Mouse (Mus musculus) liver, embryonic 14.5 days (tissue): ENCODE measurements around the gene Gm32742.

Experiments used
- CTCF ChIP-seq: IDR thresholded peaks from 2 replicates; pipeline ENCODE4 v1.5.1; 2016; ENCODE audit warnings: antibody characterized with exemption, low read depth, control low read depth
- EP300 ChIP-seq: IDR thresholded peaks from 2 replicates; pipeline ENCODE4 v1.6.1; 2016; ENCODE audit warnings: antibody characterized with exemption, low read depth

DNA sequence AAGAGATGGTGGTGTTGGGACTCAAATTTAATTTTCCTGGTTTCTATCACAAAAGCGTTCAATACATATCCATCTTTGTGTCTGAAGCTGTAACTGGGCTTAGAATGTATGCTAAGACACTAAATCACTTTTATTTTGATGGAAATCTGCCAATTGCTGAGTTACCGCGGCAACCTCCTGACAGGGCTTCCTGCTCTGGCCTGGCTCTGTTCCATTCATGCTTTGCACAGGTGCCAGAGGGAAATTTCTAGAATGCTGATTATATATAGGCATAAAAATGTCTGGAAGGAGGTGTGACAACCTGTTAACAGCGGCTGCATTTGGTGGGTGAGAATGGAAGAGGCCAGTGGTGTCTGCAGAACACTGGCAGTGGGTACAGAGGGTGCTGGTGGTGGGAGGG, 18.8 kb downstream of the Gm32742 start:
- TF ChIP-seq CTCF = no peak
- no peak for TF ChIP-seq EP300
